Mouse (Mus musculus) cerebellum, adult 9-10 months (tissue): ENCODE data around the gene Slc30a4.

ENCODE experiments used
- DNase-seq: peaks from one replicate; pipeline ENCODE4 v3.0.0; 2022

Slc30a4 gene

DNA sequence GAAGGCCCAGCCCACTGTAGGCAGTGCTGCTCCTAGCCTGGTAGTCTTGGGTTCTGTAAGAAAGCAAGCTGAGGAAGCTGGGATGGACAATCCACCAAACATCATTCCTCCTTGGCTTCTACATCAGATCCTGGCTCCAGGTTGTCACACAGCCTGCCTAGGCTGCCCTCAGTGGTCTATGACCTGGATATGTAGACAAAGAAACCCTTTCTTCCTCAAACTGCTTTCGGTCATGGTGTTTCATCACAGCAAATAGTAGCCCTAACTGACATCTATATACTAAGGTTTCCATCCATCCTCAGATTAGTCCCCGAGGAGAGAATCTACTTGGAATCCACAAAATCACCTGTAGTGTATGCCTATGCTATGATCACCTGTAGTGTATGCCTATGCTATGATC lies 27.3 kb downstream of the Slc30a4 start:
- no peak for DNase-seq

DNA sequence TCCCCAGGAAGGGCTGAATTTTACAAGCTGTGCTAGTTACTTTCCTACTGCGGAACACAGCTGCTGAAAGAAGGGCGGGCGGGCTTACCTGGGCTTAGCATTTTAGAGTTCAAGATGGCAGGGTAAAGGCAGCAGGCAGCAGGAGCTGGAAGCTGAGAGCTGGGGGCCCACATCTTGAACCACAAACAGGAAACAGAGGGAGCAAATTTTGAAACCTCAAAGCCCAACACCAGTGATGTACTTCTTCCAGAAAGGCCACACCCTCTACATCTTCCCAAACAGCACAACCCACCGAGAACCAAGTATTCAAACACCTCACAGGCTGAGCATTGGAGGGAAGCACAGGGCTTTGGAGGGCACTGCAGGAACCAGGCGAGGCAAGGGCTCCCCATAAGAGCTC lies 29.6 kb downstream of the Slc30a4 start:
- no peak for DNase-seq

DNA sequence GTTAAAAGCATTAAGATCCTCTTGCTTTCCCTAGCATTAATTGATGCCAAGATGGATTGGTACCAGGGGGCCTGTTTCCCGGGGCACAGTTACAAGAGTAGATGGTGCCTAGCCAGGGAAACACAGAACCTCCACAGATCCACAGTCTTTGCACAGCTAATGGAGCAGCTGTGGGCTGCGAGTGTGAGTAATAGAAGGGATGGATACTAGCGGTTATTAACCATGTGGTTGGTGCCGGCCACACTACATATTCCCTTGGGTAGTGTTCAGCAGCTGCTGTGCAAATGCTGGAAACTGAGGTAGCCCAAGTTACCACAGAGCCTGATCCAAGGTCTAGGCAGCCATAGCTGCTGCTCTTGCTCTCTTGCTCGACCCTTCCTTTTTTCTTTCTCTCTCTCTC lies 30.7 kb downstream of the Slc30a4 start:
- DNase-seq = no peak

DNA sequence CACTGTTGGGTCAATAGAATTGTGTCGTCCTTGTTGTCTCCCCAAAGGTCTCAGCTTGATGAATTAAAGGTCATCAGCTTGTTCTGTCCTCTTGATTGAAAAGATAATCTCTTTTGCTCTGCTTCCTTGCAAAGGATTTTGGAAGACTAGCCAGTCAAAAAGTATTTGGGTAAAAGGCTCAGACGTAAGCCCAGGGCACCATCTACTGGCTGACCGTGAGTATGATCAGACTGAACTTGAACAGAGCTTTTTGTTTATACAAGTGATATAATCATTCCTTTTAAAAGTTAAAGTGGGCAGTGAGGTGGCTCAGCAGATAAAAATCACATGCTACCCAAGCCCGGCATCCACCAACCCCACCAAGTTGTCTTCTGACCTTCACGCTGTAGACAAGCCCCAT lies 34.6 kb downstream of the Slc30a4 start:
- DNase-seq = peak; percentile 7

DNA sequence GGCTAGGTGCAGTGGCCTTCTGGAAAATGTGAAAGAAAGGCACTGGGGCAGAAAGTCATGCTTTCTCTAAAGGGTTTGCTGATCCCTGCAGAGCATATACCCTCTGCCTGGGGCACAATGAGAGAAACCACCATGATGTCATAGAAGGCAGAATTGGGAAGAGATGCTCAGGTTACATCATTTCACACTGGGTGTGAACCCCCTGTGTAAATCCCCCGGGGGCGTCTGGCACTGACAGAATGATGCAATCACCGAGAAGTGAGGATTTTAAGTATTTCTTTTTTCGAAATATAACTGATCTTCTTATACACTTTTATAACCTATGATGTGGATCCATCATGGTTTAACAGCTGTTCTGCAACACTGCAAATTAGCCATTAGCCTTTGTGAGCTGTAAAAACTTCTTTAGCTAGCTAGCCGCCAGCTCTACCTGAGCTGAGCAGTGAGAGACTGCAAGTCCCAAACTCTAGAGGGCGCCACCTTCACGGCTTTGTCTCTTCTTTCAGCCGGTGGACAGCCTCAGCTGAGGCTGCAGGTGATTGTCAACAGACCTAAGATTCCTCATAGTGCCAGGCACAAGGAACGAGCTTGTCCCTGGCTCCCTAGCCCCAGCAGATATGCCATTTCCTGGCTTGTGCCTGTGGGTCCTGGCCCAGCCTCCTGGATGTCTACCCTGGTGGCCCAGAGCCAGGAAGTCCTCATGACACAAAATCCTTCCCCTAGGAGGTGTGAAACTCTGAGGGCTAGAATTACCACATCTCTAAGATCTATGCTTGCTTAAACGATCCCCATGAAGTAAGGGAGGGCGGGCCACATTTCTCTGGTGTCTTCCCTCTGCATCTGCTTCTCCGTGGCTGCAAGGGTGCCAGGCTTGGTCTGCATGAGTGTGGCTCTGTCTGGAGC lies 36.2 kb downstream of the Slc30a4 start:
- peak; percentile 25 for DNase-seq

DNA sequence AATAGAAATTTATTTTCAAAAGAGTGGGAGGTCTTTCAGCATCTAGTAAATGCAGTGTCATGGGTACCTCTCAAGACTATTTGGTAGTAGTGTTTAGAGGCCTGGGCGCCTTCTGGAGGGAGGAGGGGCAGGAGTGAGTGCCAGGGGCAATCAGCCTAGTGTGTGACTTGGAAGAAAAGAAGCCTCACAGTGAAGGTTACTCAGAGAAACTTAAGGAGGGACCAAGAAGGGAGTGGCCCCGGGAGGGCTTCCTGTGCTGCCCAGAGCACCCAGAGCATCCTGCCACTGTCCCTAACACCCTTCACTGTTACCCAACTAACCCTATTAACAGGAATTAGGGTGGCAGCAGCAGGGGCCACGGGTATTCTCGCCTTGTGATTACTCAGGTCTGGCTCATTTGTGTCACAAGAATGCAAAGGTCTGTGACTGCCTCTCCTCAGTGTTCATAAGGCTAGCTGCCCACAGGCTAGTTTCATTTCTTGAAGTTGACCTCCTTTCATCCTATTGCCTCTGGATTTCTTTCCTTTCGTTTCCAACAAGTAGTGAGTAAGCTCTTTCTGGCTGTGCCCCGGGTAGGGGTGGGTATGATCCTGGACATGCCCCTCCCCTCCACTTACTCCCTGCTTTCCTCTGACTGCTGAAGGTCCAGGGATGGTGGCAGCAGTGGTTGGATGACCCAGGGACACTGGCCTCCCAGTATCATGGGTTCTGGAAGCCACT lies 37.0 kb downstream of the Slc30a4 start:
- DNase-seq = no peak

DNA sequence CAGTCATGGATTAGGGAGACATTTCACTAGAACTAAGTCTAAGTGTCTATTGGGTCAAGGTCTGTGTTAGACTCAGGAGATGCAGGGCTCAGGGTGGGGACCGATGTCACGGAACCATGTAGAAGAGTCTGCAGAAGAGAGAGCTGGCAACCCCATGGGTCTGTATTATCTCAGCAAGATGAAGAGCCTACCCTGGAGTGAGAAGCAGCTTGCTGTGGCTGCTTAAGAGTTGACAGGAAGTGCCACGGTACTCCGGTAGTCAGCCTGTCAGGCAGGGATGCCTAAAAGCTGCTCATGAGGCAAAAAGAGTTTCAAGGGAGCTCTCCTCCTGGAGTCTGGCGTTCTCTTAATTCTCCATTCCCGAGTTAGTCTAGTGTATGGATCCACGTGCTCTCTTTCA lies 42.6 kb downstream of the Slc30a4 start:
- DNase-seq = no peak

DNA sequence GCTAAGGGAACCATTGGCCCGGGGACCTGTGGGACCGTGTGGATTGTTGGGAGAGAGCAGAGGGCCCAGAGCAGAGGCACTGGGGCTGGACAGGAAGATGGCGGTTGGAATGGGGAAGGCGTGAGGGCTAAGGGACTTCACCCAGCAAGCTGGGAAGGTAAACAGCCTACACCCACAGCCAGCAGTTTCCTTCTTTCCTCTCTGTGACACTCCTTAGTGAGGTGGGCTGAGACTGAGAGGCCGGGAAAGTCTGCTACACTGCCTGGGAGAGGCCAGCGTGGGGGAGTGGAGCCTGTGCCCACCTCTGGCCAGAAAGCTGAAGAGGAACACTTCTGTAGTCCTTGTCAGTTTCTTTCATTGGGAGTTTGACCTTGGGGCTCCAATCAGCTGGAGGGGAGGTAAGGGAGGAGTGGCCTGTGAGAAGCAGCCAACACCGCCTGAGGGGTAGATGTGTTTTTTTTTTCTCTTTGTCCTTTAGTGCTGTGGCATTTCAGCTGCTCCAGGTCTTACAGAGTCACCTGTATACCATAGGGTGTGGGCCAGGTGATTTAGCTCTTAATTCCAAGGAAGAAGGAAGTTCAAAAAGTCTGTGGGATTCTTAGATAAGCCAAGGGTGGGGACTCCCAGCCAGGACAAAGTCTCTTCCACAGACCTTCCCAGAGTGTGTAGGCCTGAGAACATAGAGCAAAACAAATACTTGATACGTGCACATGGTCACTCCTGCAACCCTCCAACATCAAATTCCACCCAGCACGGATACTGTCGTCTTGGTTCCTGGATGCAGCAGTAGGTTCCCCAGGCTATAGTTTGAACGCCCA lies 44.5 kb downstream of the Slc30a4 start:
- DNase-seq = no peak

DNA sequence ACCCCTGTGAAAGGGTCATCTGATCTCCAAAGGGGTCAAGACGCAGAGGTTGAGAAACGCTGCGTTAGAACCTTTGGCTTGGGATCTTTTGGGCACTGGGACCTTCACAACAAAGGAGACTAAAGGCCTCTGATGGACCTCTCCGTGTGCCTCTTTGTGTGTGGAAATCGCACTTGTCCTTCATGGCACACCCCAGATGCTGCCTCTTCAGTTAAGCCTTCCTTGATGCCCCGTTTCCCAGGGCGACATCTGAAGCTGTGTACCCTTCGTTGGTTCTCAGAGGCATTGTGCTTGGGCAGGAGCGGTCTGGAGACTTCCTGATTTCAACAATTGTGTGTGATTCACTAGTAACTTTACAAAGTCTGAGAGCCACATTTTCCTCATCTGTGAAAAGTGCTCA lies 45.7 kb downstream of the Slc30a4 start:
- no peak for DNase-seq

DNA sequence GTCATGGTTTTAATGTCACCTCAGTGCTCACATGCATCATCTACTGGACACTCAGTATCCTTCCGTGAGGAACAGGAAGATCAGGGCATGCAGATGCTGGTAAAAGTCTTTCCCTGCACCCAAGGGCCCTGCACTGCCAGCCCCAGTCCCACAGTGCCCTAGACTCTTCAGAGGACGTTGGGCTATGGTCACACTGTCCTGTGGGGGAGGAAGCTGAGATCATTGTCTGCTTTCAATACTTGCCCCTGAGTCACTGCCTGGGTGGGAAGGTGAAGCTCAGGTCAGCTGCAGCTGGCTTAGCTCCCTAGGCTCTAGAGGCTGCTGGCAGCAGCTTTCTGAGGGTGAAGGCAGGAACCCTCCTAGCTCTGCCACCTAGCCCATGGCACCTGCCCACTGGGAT lies 46.4 kb downstream of the Slc30a4 start:
- DNase-seq = no peak

DNA sequence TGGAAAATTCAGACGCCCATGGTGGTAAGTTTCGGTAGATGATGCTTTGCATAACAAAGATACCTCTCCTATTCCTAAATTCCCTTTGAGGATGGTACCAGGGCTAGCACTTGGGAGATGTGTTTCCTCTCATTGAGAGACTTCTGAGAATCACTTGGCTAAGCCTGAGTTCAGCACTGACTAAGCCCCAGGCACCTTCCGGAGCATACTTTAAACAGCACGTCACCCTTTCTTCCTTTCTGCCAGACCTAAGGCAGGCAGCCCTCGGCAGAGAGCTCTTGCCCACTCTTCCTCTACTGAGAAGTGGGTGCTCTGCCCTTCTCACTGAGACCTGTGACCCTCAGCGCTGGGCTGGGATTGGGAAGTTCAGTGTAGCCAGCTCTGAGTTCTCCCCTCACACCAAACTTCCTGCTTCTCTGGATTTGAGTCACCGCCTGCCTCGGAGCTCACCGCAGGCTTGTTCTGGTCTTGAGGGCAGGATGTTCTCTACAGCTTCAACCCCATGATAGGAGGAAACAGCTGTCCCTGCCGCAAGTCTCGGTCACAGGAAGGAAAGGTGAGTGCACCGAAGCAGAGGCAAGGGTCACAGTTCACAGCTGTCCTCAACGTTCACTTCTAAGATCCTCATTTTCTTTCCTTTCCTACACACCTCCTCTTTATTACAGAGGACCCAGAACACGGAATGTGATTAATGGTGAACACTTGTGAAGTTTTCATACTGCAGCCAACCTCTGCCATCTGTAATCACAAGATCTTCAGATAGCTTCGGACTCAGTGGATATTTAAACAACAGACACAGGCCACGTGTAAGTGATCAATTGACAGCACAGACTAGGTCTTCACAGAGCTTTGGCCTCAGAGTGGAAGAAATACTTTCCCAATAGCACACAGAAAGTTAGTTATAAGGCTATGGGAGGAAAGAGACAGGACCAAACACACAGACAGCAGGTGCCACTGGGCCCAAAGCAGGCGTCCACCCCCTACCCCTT lies 50.1 kb downstream of the Slc30a4 start:
- no peak for DNase-seq

DNA sequence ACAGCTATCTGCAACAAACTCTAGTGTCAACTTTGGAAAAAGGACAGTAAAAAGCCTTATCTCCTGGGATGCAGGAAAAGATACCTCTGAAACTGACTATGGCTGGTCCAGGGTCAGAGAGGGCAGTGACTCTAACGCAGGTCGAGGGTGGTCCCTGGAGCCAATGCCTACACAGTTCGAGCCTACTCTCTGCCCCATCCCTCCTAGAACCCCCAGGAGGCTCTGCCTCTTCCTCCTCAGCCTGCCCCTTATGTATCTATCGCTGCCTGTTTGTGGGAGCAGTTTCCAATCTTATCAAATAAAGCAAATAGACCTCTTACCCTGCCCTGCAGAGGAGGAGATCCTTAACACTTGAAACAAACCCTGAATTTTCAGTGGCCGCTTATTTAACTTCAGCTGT lies 63.8 kb downstream of the Slc30a4 start:
- DNase-seq = no peak

DNA sequence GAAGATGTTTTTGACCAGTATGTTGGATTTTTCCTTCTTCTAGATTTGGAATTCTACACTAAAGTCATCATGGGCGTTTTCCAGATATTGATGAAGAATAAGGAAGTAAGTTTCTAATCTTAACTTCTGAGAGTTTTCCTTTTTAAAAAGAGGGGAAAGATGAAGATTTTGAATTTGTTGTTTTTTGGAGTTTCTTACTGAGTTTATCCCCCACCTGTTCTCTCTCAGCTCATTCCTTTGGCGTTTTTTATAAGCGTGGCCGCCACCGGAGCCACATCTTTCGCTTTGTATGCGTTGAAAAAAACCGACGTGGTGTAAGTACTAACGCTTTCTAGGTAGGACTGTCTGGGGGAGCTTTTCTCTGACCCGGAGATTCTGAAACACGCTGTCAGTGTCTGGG lies 64.4 kb downstream of the Slc30a4 start:
- no peak for DNase-seq

DNA sequence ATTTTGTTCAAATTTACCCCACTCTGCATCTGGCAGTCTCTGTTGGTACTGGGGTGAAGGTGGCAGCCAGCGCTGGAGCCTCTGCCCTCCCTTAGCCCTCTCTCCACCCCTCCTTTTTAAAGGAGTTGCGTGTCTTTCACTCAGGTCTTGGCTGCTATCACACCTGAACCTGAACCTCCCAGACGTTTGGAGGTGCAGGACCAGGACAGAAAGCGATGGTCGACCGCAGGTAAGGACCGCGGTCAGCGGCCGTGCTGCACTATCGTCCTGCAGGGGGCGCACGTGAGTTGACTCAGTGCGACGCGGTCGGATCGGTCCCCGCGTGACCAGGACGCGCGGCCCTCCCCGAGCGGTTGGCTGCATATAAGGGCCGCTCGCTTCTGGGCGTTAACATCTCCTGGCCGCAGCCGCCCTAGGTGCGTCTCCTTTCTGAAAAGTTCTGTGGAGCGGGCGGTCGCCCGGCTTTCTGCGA lies 64.9 kb downstream of the Slc30a4 start:
- peak; percentile 66 for DNase-seq

DNA sequence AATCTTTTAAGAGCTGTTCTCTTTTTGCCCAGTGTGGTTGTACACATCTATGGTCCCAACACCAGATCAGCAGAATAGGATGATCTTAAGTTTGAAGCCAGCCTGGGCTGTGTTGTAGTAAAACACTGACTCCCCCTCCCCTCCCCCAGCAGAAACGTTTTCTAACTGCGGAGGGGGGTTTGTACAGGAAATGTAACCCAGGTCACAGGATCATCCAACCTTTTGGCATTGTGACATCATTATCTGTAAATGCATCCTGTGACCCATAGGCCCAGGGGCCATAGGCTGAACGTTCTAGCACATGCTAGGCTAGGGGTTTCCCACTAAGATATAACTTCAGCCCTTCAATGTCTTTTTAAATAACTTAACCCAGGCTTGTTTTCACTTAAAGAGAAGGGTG lies 65.8 kb downstream of the Slc30a4 start, which contains the start of gene AA467197:
Gene AA467197 (plus strand): TSS at position 301 of the 400 bp plus-strand sequence.
- no peak for DNase-seq
